Mouse (Mus musculus) frontal cortex, postnatal 10 days (tissue): ENCODE measurements at regions not wholly inside any gene's neighbourhood (a gene's known extent, or its start where the extent isn't known, plus 50 kb on each side); places are given as distances from the start of the nearest gene placed in this dataset.
"Not testable (repeated sequence)": the region's sequence is repeated elsewhere in the genome, so short reads cannot be mapped to it uniquely, and the experiment has no call there.

Experiments used
- DNase-seq, 2 experiments: peaks; one replicate each; pipeline ENCODE4 v3.0.0; 2022; ENCODE audit warnings: low spot score in 2 of 2, mixed read lengths in 1 of 2

- DNase-seq: no peak
Measured at GRCm38 (mm10) chr7:60293556-60293955, 153.5 kb upstream of the Snrpn start.

DNA sequence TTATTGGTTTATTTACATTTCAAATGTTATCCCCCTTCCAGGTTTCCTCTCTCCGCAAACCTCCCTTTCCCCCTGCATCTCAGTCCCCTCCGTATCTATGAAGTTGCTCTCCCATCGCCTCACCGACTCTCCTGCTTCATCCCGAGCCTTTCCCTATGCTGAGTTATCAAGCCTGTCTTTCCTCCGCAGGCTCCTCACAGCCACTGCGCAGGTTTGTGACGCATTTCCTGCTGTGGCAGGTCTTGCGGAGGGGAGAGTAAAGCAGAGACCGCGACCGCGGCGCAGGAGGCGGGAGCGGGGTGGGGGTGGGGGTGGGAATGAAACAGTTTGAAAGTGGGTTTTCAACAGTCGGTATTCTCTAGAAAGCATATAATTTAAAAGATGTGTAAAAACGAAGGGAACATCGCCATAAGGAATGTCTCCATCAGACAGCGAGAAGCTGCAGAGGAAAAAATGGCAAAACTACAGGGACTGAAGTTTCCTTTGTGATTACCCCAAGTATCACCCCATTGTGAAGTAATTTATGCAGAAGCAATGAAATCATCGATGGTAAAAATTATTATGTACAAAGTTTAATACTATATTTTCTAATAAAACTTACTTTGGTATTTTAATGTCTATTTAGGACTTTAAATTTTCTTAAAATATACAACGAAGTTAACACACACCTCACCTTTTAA, 104.3 kb upstream of the Snrpn start:
- DNase-seq: not testable (repeated sequence)

DNA sequence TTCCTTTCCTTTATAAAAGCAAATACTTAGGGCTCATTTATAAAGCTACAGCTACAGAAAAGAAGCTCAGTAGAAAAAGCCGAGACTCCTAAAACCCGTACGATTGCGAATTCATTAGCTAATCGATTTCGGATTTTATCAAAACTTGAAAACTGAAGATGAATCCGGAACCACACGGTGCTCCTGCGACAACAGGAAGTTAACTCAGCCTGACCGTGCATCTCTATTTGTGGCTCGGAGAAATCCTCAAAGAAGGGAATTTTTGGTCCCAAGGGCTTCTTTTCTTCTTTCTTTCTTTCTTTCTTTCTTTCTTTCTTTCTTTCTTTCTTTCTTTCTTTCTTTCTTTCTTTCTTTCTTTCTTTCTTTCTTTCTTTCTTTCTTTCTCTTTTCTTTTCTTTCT, 103.7 kb upstream of the Snrpn start:
- peak in 1 of 2 experiments; percentile 10 for DNase-seq

- not testable (repeated sequence) for DNase-seq
Measured at GRCm38 (mm10) chr7:60238595-60239195, 98.7 kb upstream of the Snrpn start.

DNA sequence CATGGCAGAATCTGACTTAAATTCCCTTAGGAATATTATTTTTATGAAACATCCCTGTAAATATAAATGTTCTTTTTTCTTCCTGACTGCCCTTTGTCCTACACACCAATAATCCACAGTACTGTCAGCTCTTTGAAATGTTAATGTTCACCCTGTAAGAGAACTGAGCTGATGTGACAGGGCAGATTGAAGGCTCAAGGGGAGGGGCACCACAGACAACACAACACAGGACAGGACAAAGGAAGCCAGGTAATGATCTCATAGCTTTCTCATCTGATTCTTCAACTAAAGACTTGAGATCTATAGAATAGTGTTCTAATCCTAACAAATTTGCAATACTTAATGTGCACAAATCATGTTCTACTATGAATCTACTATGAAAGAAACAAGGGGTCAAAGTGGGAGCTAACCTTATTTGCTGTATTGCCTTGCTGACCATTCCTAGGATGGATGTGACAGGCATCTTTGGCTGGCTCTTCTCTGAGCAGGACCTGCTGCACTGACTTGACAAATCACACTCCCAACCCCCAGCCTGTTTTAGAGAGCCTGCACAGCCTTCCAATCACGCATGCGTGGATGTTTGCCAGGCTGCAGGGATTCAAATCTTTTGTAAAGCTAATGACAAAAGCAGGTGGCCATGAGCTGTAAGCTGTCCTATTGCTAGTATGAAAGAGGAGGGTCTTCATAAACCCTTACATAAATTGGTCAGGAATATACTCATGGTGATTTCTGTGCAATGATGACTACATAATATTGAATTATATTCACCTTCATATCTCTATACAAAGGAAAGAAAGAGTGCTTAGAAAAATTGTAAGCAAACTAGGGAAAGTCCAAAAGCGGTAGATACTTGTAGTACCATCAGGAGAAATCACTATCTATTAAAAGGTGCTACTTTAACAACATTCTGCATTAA, 76.6 kb upstream of the Snrpn start:
- peak; percentile 13 to 25 for DNase-seq
